Mouse (Mus musculus) lung, postnatal 14 days (tissue): ENCODE measurements around the gene Rnasel.
"Not testable (repeated sequence)": the region's sequence is repeated elsewhere in the genome, so short reads cannot be mapped to it uniquely, and the experiment has no call there.

Experiments
- DNase-seq: peaks from one replicate; pipeline ENCODE4 v3.0.0; 2021

Rnasel gene

GRCm38 (mm10) chr1:153737101-153738085 lies 11.8 kb upstream of the Rnasel start:
- no peak for DNase-seq

GRCm38 (mm10) chr1:153739437-153740015 lies 9.7 kb upstream of the Rnasel start:
- no peak for DNase-seq

- DNase-seq = peak; percentile 81
These were observed 9.1 kb upstream of the Rnasel start, which contains the start of gene Rgs16 for GRCm38 (mm10) chr1:153740145-153740544. Gene Rgs16 (plus strand): TSS chr1:153740349.

GRCm38 (mm10) chr1:153740775-153741400 lies 8.3 kb upstream of the Rnasel start:
- no peak for DNase-seq

GRCm38 (mm10) chr1:153741551-153742316 lies 7.5 kb upstream of the Rnasel start:
- no peak for DNase-seq

DNA sequence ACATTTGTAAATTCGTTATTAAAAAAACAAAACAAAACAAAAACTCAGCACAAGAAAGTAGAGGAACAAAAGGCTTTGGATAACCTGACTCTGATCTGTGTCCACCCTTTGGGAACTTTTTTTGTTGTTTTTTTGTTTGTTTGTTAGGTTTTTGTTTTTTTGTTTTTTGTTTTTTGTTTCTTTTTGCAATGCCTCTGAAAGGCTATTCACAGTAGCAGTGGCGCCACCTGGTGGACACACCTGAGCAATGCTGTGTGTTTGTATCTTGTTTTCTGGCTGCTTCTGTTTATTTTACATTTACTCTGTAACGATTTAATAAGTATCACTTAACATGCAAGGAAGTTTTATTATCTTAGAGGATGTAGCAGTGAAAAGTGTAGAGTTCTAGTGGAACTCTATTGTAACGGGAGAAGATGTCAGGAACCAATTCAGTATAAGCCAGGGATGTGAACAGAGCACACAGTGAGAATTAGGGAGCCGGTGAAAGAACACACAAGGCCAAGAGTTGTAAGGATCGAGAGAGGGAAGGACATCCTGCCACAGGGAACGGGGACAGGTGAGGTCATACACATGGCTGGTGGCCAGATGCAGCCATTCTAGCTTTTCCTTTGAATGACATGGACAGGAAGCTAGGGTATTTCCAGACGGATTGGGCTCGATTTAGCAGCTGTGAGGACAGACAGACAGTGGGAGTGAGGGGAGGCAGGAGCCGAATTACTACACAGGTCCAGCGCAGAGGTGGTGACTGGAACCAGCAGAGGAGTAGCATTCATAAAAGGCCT lies 6.7 kb upstream of the Rnasel start:
- peak; percentile 85 for DNase-seq

DNA sequence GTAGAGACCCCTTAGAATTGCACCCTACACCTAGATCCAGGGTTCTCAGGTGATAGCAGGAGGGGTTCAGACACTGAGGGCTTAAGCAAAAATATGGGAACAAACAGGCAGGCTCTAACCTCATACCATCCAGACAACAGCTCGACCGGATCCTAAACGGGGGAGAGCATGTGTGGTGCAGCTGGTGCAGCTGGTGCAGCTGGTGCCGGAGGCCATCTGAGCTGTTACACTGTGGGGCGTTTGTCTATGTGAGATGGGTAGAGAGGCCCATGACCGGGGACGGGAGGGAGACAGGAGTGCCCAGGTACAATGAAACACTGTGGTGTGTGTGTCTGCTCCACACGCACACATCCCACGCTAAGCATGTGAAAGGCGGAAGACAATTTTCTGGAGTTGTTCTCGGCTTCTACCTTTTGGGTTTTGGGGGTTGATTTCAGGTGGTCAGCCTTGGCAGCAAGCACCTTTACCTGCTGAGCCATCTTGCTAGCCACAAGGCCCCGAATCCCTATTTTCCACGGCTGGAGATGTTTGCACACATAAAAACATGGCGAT lies 3.0 kb upstream of the Rnasel start:
- no peak for DNase-seq

GRCm38 (mm10) chr1:153746728-153747127 lies 2.5 kb upstream of the Rnasel start:
- peak; percentile 85 for DNase-seq

DNA sequence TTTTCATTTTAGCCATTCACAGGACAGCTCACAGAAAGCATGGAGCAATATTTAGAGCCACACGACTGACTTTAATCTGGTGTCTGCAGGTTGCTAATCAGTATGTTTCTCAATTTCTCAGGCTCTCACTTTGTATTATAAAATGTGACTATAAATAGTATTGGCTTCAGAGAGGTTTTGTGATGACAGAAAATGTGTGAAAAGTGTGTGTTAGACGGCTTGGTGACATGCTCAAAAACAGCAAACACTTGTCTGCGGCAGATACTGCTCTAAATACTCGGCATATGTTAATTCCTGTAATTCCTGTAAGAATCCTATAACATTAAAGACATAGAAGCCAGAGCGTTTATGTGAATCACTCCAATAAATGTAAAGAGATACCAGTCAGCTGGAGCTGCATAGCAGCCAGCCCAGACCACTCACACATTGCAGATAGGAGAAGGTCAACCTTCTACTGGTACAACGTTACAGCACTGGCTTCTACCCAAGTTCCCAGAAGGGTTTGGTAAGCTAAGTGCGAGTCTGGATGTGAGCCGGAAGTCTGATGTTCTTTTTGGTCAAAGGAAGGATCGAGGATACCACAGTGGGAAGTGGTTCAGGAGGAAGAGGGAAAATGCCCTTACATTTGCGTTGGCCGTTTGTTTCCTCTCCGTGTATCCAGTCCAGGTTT lies 1.2 kb upstream of the Rnasel start:
- no peak for DNase-seq

- DNase-seq = peak; percentile 68
These were observed 677 bp upstream of the Rnasel start for GRCm38 (mm10) chr1:153748549-153748948.

DNA sequence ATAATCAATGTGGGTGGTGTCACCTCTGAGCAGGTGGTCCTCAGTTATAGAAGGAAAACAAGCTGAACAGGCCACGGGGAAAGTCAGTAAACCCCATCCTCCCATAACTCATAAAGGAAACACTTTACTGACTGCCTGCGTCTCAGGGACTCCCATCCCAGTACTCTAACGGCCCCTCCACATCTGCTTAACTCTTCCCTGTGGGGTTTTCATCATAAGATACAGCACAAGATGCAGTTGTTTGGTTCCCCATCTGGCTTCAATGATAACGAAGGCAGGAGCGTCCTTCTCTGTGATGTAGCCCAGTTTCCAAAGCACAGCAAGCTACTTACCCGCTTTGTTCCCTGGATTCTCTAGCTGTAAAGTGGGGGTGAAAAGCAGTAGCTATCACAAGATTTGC lies 828 bp downstream of the Rnasel start:
- DNase-seq = no peak

DNA sequence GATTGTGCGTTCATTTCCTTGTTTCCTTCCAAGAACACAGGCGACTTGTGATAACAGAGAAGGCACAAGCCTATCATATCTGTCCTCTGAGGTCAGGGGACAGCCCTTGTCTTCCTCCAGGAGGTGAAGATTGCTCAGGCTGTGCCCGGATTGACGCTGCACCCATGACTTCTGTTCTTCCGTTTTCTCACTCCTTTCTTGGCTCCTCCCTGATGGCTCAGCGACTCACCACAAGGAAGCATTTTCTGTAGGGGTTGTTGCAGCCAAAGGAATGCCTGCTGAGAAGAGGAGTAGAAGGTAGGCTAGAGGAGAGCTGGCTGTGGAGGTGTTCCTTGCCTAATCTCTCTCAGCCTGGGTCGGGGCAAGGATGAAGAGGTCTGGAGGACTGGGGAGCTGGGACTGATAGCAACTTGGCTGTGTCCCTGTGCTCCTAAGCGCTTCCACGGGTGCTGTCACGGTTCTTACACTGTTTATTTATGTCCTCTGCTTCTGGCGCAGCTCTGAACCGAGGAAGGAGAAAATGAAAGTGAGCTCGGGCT lies 2.6 kb downstream of the Rnasel start:
- peak; percentile 49 for DNase-seq

DNA sequence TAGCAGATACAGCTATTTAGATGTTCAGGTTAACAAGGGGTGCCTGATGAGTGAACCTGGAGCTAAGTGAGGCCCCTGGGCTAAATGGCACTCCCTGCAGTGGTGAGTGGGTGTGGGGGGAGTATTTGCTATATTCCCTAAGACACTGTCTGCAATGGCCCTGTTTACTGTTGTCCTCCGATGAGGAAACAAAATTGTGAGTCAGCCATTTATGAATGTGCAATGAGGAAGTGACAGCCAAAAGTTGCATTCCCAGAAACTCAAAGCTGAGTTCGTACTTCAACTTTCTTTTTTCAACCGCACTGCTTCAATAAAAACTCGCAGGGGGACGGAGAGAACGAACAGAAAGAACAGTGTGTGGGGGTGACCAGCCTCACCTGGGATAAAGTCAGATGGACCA lies 3.3 kb downstream of the Rnasel start:
- no peak for DNase-seq

DNA sequence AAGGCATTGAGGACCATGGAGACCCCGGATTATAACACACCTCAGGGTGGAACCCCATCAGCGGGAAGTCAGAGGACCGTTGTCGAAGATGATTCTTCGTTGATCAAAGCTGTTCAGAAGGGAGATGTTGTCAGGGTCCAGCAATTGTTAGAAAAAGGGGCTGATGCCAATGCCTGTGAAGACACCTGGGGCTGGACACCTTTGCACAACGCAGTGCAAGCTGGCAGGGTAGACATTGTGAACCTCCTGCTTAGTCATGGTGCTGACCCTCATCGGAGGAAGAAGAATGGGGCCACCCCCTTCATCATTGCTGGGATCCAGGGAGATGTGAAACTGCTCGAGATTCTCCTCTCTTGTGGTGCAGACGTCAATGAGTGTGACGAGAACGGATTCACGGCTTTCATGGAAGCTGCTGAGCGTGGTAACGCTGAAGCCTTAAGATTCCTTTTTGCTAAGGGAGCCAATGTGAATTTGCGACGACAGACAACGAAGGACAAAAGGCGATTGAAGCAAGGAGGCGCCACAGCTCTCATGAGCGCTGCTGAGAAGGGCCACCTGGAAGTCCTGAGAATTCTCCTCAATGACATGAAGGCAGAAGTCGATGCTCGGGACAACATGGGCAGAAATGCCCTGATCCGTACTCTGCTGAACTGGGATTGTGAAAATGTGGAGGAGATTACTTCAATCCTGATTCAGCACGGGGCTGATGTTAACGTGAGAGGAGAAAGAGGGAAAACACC lies 4.7 kb downstream of the Rnasel start:
- DNase-seq = peak; percentile 44

GRCm38 (mm10) chr1:153764136-153764535 lies 14.9 kb downstream of the Rnasel start:
- no peak for DNase-seq

DNA sequence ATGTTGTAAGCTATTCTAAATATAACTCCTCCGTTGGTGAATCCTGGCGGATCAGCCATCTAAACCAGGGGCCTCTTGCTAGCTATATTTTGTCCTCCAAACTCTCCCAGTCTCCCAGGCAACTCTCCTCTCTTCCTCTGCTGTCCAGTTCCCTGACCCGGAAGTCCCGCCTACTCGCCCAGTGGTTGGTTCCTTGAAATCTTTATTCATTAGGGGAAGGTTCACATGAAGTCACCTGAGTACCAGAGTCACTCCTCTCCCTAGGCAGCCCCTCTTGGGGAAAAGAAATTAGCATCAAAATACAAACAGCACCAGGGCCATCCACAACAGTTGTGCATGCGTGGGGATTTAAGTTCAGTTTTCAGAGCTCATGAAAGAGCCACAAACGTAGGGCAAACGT lies 17.1 kb downstream of the Rnasel start:
- no peak for DNase-seq

DNA sequence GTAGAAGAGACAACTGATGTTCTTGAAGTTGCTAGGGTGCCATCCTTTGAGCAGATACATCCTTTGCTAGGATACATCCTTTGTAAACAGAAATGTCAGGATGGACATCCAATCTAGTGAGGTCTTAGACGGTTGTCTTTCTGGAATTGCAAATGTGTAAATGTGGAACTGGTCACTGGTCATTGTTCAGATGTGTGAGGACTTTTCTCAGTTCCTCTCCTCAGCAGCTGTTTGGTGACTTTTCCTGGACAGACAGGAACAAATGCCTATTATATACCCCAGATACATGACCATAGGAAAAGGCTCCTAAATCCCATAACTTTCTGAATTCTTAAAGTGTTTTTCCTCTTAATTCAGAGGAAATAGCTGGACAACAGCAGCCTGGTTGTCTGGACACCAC lies 18.1 kb downstream of the Rnasel start:
- no peak for DNase-seq

- DNase-seq = no peak
These were observed 19.2 kb downstream of the Rnasel start for GRCm38 (mm10) chr1:153768465-153768864.

GRCm38 (mm10) chr1:153769571-153769970 lies 20.3 kb downstream of the Rnasel start:
- DNase-seq = not testable (repeated sequence)
